Mouse (Mus musculus) embryonic facial prominence, embryonic 10.5 days (tissue): ENCODE measurements around the gene Dok1. TPM values are rescaled to one million over a fixed set of nuclear protein-coding genes. Genes with fewer than 3 reads are reported as not detected.

Experiments used
- DNase-seq: peaks from one replicate; pipeline ENCODE4 v3.0.0-alpha.2; 2017; ENCODE audit warnings: low spot score
- H3K27ac ChIP-seq: fragments of 300-500 bp; sonication (generic); replicated peaks from 2 replicates; pipeline ENCODE4 v1.5.1; 2016; ENCODE audit warnings: mild to moderate bottlenecking
- H3K27me3 ChIP-seq: fragments of 300-500 bp; sonication (generic); replicated peaks from 2 replicates; pipeline ENCODE4 v1.6.1; 2016; ENCODE audit warnings: low read depth, mild to moderate bottlenecking; ENCODE audit not compliant: poor library complexity, severe bottlenecking
- H3K36me3 ChIP-seq: fragments of 300-500 bp; sonication (generic); replicated peaks from 2 replicates; pipeline ENCODE4 v1.6.1; 2016; ENCODE audit warnings: mild to moderate bottlenecking, moderate library complexity
- H3K4me1 ChIP-seq: fragments of 300-500 bp; sonication (generic); 2 replicates; pipeline ENCODE4 v1.6.1; 2016
- H3K4me3 ChIP-seq: fragments of 300-500 bp; sonication (generic); 2 replicates; pipeline ENCODE4 v1.5.1; 2016; ENCODE audit warnings: mild to moderate bottlenecking, moderate library complexity
- H3K9me3 ChIP-seq: fragments of 300-500 bp; sonication (generic); 2 replicates; pipeline ENCODE4 v1.6.1; 2016; ENCODE audit warnings: mild to moderate bottlenecking
- WGBS: fragments of 180-500 bp; shearing (Covaris S2); methylation state at CpG from one replicate; pipeline ENCODE4 v1.1.7; 2016; 5-methylcytosine and 5-hydroxymethylcytosine counted together
- polyA plus RNA-seq: library from polyadenylated mRNA; unstranded; fragments of >200 nt; fragmentation: Nextera tagmentation; extraction: Ambion mirVana; gene quantifications from 2 replicates; pipeline ENCODE4 v1.2.1, GENCODE M21; 2016

Dok1 gene
- polyA plus RNA-seq: 11.1 and 12.2 TPM in 2 replicates

DNA sequence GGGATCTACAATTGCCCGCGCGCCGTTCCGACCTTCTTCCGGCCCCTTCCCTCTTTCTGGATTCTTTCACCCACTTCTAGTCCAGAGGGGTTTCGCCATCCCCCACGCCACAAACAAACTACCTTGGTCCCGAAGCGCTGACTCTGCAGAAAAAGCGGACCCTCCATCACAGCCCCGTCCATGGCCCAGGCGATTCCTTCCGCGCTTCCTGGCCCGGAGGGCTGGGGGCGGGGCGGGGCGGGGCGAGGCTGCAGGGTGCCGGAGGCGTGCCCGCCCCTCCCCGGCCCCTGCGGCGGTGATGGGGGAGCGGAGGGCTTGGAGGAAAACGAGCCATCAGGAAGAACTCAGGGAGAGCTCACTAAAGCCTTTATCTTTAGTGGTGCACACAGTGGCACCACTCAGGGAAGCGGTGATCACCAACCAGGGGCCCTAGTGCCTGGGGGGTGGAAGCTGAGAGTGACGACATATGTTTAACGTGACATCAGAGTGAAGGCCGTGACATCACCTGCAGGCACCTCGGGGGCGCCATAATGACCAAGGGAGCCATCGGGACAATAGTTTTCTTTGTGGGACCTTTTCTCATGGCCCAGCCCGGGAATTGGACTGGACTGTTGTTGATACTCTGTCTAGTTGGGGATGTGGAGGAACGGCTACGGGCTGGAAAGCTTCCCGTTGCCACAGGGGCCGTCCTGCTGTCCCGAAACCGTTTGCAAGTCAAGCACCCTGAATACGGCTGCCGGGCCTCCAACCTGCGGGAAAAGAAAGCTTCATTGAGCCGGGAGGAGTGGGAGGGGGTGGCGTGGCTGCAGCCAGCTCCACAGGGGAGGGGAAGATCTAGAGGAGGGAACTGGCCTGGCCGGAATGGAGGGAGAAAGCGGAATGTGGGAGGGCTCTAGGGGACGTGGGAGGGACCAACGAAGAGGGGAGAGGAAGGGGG, at the start of gene Dok1, which contains the start of gene Loxl3:
TSS of gene Dok1 (minus strand) at position 223 of the 937 bp plus-strand sequence.
TSS of gene Loxl3 (plus strand) at position 925 of the 937 bp plus-strand sequence.
- Histone ChIP-seq H3K9me3 (no peaks in the 10 kb centered on the region), H3K27me3 (peaks cover 86% of the 10 kb centered on the region), H3K4me1 (peaks cover 64% of the 10 kb centered on the region), H3K27ac (peak within 1 kb of the TSS; percentile 86), H3K4me3 (peak within 1 kb of the TSS; percentile 63), H3K36me3 (peaks cover 10% of the 10 kb centered on the region; the same call in 1 of the 2 replicates)
- under 1% methylated on average over 51 of the region's 51 CpGs for WGBS
- peak; percentile 86 for DNase-seq

DNA sequence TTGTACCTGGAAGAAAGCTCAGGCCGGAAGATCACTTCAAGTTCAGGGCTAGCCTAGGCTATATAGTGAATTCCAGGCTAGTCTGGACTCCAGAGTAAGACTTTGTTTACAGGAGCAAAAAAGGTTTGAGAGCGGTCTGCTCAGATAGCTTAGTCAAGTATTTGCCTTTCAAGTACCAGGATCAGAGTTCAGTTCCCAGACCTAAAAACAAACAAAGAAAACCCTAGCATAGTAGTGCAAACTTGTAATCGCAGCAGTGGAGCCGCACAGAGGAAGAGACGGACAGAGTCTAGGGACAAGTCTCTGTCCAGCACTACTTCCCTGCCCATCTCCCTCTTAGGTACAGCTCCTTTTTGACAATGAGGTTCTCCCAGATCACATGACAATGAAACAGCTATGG, 46.9 kb upstream of the Dok1 start:
- Histone ChIP-seq H3K4me1 (peaks cover 41% of the 10 kb centered on the region), H3K9me3 (no peaks in the 10 kb centered on the region), H3K27ac (no peak overlapping the region), H3K27me3 (peaks cover 71% of the 10 kb centered on the region), H3K4me3 (no peak overlapping the region), H3K36me3 (peaks cover 32% of the 10 kb centered on the region)
- no peak for DNase-seq
- WGBS: 96% methylated on average over 5 of the region's 5 CpGs

GRCm38 (mm10) chr6:83078324-83078858, 45.1 kb upstream of the Dok1 start:
- DNase-seq: peak; percentile 99
- Histone ChIP-seq H3K36me3 (peaks cover 32% of the 10 kb centered on the region), H3K4me1 (peaks cover 27% of the 10 kb centered on the region), H3K4me3 (peak overlapping the region; percentile 87), H3K27me3 (peaks cover 71% of the 10 kb centered on the region), H3K9me3 (no peaks in the 10 kb centered on the region), H3K27ac (peak overlapping the region; percentile 95)
- WGBS: under 1% methylated on average over 46 of the region's 46 CpGs

DNA sequence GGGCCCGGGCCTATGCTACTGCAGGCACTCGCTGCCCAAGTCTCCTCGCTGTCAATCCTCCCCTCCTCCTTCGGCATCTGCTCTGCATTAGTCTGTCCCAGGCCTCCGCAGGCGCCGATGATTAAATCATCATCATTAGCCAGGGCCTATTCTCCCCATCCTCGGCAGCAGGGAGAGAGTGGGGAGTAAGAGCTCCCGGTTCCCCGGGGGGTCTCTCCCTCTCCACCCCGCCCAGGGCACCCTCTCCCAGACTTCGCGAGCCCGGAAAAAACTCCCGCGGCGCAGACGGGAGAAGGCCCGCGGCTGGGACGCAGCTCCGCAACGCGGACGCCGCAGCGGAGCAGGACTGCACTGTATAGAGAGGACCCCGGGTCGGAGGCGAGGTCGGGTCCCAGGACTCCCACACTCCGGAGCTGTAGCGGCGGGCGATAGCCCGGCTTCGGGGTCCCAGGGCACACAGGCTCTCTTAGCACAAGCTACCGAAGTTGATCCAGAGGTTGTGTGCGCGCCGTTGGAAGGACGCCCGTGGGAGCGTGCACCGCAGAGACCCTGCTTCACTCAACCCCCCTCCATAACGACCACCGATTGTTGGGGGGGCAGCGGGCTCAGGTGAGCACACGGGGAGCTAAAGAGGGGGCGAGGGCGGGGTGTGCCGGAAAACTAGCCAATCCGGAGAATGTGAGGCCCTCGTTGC, 44.5 kb upstream of the Dok1 start, which contains the start of gene Pcgf1:
TSS of gene Pcgf1 (plus strand) at position 240 of the 694 bp plus-strand sequence.
- Histone ChIP-seq H3K9me3 (no peaks in the 10 kb centered on the region), H3K27me3 (peaks cover 71% of the 10 kb centered on the region), H3K27ac (peak within 1 kb of the TSS; percentile 95), H3K4me1 (peaks cover 21% of the 10 kb centered on the region), H3K36me3 (peaks cover 30% of the 10 kb centered on the region), H3K4me3 (peak within 1 kb of the TSS; percentile 87)
- DNase-seq: peak; percentile 81
- WGBS: under 1% methylated on average over 54 of the region's 54 CpGs

GRCm38 (mm10) chr6:83074979-83075378, 41.7 kb upstream of the Dok1 start:
- DNase-seq: no peak
- H3K27me3 ChIP-seq: peaks cover 78% of the 10 kb centered on the region
- 20% methylated on average over 2 of the region's 2 CpGs for WGBS
- peaks cover 40% of the 10 kb centered on the region for H3K4me1 ChIP-seq
- no peak overlapping the region for H3K4me3 ChIP-seq
- H3K36me3 ChIP-seq: peaks cover 2% of the 10 kb centered on the region
- no peak overlapping the region for H3K27ac ChIP-seq
- no peaks in the 10 kb centered on the region for H3K9me3 ChIP-seq

GRCm38 (mm10) chr6:83071220-83071619, 37.9 kb upstream of the Dok1 start:
- Histone ChIP-seq H3K27ac (no peak overlapping the region), H3K4me1 (peaks cover 41% of the 10 kb centered on the region), H3K4me3 (peak overlapping the region; percentile 51), H3K27me3 (peaks cover 100% of the 10 kb centered on the region), H3K36me3 (no peaks in the 10 kb centered on the region), H3K9me3 (no peaks in the 10 kb centered on the region)
- peak; percentile 63 for DNase-seq
- WGBS: under 1% methylated on average over 24 of the region's 24 CpGs

DNA sequence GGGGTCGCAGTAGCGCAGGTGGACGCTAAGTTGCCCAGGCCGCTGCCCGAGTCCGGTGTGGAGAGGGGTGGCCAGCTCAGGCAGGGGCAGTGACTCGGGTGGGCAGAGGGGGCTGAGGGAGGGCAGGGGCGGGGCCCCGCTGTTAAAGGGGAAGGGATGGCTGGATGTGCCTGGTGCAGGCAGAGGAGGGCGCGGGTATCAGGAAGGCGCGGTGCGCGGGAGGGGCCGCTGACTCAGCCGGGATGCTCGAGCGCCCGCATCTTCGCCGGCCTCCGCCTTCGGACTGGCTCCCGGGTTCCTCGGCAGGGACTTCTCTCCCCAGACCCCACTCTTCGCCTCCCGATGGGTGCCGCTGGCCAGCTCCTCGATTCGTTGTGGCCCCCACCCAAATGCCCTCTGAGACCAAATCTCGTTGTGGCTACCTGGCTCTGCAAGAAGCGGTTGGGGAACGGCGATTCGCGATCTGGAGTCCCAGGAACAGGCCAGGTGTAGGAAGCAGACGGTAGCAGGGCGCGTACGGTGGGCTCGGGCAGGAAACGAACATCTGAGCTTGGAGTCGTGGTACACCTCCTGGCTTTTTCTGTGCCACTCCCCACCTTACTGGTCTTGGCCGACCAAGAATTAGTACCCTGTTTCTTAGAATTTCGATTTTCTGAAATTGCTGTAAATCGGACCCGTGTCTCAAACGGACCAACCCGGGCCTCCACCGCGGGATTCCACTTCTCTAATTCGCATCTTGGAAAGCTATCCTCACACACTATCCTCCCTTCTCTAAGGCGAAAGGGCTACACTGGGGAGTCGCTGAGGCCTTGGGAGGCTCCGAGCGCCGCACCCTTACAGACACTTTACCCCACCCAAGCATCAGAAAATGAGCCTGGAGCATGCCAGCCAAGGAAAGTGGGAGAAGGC, 37.3 kb upstream of the Dok1 start:
- WGBS: under 1% methylated on average over 52 of the region's 58 CpGs
- Histone ChIP-seq H3K36me3 (no peaks in the 10 kb centered on the region), H3K4me1 (peaks cover 43% of the 10 kb centered on the region), H3K27ac (peak overlapping the region; percentile 24; the same call in 1 of the 2 replicates), H3K27me3 (peaks cover 100% of the 10 kb centered on the region), H3K4me3 (peak overlapping the region; percentile 51), H3K9me3 (no peaks in the 10 kb centered on the region)
- DNase-seq: peak; percentile 77

DNA sequence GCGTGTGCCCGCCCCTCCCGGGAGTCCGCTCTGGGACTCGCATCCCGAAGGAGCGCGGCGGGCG, 36.8 kb upstream of the Dok1 start, which contains the start of gene Tlx2:
TSS of gene Tlx2 (minus strand) at position 47 of the 64 bp plus-strand sequence.
- H3K4me1 ChIP-seq: peaks cover 43% of the 10 kb centered on the region
- peak within 1 kb of the TSS; percentile 24; the same call in 1 of the 2 replicates for H3K27ac ChIP-seq
- no peaks in the 10 kb centered on the region for H3K9me3 ChIP-seq
- H3K4me3 ChIP-seq: peak within 1 kb of the TSS; percentile 51
- H3K36me3 ChIP-seq: no peaks in the 10 kb centered on the region
- DNase-seq: no peak
- H3K27me3 ChIP-seq: peaks cover 100% of the 10 kb centered on the region
- 0% methylated on average over 10 of the region's 10 CpGs for WGBS

DNA sequence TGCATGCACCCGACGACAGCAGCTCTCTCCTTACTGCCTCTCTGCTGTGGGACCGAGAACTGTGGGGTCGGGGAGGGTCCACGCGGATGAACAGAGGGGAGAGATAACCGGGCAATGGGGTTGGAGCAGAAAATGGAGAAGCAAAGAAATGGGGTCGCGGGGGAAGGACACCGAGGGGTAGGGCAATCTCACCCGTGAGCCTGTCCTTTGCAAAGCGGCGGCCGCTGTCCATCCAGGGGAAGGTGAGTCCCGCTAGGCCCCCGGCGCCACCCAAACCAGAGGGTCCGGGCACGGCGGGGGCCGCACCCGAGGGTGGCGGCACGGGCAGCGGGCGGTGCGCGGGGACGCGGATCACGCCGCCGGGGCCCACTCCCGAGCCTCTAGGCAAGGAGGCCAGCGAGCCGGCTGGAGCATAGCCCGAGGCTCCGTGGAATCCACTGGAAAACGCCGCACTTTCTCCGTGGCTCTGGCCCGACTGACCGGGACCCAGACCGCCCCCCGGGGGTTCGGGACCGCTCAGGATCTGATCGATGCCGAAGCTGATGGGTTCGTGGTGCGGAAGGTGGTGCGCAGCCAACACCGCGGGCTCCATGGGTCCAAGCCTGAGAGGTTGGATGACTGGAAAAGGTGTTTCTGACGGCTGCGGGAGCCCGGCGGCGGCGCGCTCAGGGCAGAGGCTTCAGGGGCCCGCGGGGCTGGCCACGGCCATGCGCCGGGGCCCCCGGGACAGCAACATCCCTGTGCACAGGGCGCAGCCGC, 36.4 kb upstream of the Dok1 start:
- H3K27ac ChIP-seq: peak overlapping the region; percentile 24; the same call in 1 of the 2 replicates

DNA sequence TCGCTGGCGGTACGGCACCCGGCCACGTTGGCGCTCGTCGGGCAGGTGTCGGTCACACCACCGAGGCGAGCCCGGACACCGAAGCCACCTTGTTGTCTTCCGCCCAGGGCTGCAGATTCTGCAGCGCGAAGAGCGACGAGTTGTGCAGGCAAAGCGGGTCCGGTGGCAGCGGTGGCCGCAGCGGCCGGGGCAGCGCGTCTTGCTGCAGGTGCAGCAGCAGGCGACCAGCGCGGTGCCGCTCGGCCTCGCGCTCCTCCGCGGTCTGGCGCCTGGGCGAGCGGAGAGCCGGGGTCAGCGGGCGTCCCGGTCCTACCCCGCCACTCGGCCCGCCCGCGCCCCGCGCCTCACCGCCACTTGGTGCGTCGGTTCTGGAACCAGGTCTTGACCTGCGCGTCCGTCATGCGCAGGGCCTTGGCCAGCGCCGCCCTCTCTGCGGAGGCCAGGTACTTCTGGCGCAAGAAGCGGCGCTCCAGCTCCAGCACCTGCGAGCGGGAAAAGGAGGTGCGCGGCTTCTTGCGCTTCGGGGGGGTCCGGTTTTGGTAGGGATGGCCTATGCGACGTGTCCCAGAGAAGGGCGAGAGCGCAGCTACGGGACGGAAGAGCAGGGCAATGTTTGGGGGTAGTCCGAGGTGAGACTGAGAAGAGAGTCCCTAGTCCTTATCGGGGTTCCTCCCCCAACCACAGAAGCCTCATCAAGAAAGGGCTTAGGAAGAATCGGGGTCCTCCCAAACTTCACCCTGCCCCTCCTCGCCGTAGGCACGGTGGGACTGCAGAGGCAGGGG, 35.6 kb upstream of the Dok1 start:
- peaks cover 100% of the 10 kb centered on the region for H3K27me3 ChIP-seq
- DNase-seq: peak; percentile 67
- H3K4me3 ChIP-seq: peak overlapping the region; percentile 51
- WGBS: under 1% methylated on average over 81 of the region's 81 CpGs
- H3K36me3 ChIP-seq: no peaks in the 10 kb centered on the region
- 0 out of 2 replicates have a peak overlapping the region, but pooled peaks have one; percentile 14 for H3K27ac ChIP-seq
- H3K9me3 ChIP-seq: no peaks in the 10 kb centered on the region
- peaks cover 47% of the 10 kb centered on the region for H3K4me1 ChIP-seq

More for the DNA sequence above, 36.4 kb upstream of the Dok1 start:
- WGBS: 1% methylated on average over 69 of the region's 69 CpGs
- Histone ChIP-seq H3K36me3 (no peaks in the 10 kb centered on the region), H3K4me1 (peaks cover 43% of the 10 kb centered on the region), H3K27me3 (peaks cover 100% of the 10 kb centered on the region), H3K9me3 (no peaks in the 10 kb centered on the region), H3K4me3 (peak overlapping the region; percentile 51)
- peak; percentile 72 for DNase-seq

DNA sequence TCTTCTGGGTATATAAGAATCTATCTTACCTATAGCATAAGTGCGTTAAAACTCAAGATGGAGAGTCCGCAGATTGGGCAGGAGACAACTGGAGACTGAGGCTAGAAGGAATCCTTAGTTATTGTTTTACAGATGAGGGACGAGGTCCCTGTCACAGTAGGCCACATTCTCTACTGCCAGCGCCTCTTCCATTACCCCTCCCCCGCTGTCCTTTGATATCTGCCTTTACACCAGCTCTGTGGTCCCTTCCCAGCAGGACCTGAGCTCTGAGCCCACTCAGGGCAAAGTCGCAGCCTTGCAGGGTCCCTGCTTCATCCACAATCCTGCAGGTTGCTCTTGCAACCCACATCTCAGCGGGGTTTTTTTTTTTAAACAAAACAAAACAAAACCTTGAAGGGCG, 35.0 kb upstream of the Dok1 start:
- no peaks in the 10 kb centered on the region for H3K9me3 ChIP-seq
- peaks cover 100% of the 10 kb centered on the region for H3K27me3 ChIP-seq
- peaks cover 47% of the 10 kb centered on the region for H3K4me1 ChIP-seq
- no peaks in the 10 kb centered on the region for H3K36me3 ChIP-seq
- 2% methylated on average over 8 of the region's 8 CpGs for WGBS
- no peak overlapping the region for H3K27ac ChIP-seq
- peak overlapping the region; percentile 51 for H3K4me3 ChIP-seq
- no peak for DNase-seq
